Mouse (Mus musculus): ENCODE data around the gene B3glct. TPM values are rescaled to one million over a fixed set of nuclear protein-coding genes. Genes with fewer than 3 reads are reported as not detected.

Gene B3glct
- polyA plus RNA-seq, 1 experiment from 2014 or later, result 16.0 TPM

GRCm38 (mm10) chr5:149648895-149649406 is 29.1 kb upstream of the B3glct start:
- Histone ChIP-seq H3K4me2 (replicated peaks) (no peak overlapping the region), H3K36me3 (no peaks in the 10 kb centered on the region), H3K27me3 (0 out of 2 replicates have a peak, but pooled peaks cover 9% of the 10 kb centered on the region), H3K4me3 (no peak overlapping the region), H3K27ac (replicated peaks) (no peak overlapping the region), H3K4me1 (peaks cover 3% of the 10 kb centered on the region; the same call in 1 of the 2 replicates), H3K9me3 (no peaks in the 10 kb centered on the region), H3K9ac (replicated peaks) (no peak overlapping the region)
- ATAC-seq (ENCODE audit: low FRiP score, low read depth), result no peak
- 76% methylated on average over 6 of the region's 6 CpGs for WGBS

DNA sequence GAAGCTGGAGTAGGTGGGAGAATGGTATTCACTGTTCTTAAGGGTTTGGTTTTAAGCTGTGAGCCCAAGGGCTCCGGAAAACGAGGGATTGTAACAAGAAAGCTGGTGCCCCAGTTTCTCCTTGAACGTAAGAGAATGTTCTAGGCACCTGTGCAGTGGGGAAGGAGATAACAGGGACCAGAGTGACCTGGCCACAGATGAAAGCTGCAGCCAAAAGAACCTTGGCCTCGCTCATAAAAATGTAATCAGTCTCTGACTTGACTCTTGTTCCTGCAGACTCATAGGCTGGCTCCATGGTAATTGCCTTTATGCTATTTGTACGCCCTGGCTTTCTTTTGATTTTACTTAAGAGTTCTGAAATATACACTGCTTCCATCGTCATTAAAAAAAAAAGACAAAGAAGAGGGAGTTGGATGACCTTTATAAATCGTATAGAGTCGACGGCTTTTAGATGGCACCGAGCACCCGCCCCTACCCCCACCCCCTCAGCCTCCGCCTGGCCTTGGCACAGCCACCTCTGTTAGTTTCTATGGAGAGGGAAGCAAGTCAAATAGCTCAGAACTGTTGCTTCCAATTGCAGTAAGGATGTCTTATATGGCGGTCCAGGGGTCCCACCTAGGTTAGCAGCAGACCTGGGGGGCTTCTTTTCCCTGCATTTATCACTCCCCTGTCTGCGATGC is 28.4 kb upstream of the B3glct start:
- WGBS, result 83% methylated on average over 14 of the region's 14 CpGs
- ATAC-seq (ENCODE audit: low FRiP score, low read depth), result no peak
- Histone ChIP-seq H3K4me2 (replicated peaks) (no peak overlapping the region), H3K4me3 (no peak overlapping the region), H3K9ac (replicated peaks) (no peak overlapping the region), H3K27ac (replicated peaks) (no peak overlapping the region), H3K4me1 (peaks cover 3% of the 10 kb centered on the region; the same call in 1 of the 2 replicates), H3K9me3 (no peaks in the 10 kb centered on the region), H3K36me3 (no peaks in the 10 kb centered on the region), H3K27me3 (0 out of 2 replicates have a peak, but pooled peaks cover 9% of the 10 kb centered on the region)

GRCm38 (mm10) chr5:149650179-149650553 is 27.9 kb upstream of the B3glct start:
- Histone ChIP-seq H3K9ac (replicated peaks) (no peak overlapping the region), H3K4me2 (replicated peaks) (no peak overlapping the region), H3K27me3 (0 out of 2 replicates have a peak, but pooled peaks cover 9% of the 10 kb centered on the region), H3K9me3 (no peaks in the 10 kb centered on the region), H3K4me1 (peaks cover 3% of the 10 kb centered on the region; the same call in 1 of the 2 replicates), H3K27ac (replicated peaks) (no peak overlapping the region), H3K36me3 (no peaks in the 10 kb centered on the region), H3K4me3 (no peak overlapping the region)
- no peak for ATAC-seq (ENCODE audit: low FRiP score, low read depth)
- 57% methylated on average over 4 of the region's 4 CpGs for WGBS

- Histone ChIP-seq H3K36me3 (no peaks in the 10 kb centered on the region), H3K4me2 (replicated peaks) (no peak overlapping the region), H3K4me1 (peaks cover 3% of the 10 kb centered on the region; the same call in 1 of the 2 replicates), H3K4me3 (no peak overlapping the region), H3K27me3 (no peaks in the 10 kb centered on the region), H3K9me3 (no peaks in the 10 kb centered on the region), H3K27ac (replicated peaks) (no peak overlapping the region), H3K9ac (replicated peaks) (no peak overlapping the region)
- WGBS, result 91% methylated on average over 9 of the region's 9 CpGs
- no peak for ATAC-seq (ENCODE audit: low FRiP score, low read depth)
Observed at GRCm38 (mm10) chr5:149655636-149656035, 22.4 kb upstream of the B3glct start.

DNA sequence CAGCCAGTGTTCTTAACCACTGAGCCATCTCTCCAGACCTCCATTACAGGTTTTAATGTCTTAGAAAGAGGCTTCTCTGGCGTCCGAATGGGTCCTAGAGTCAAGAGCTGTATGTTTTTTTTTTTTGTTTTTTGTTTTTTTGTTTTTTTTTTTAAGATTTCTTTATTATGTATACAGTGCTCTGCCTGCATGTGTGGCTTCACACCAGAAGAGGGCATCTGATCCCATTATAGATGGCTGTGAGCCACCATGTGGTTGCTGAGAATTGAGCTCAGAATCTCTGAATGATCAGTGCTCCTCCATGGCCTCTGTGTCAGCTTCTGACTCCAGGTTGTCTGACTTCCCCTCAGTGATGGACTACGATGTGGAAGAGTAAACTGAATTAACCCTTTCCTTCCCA is 20.0 kb upstream of the B3glct start:
- H3K36me3 ChIP-seq, result no peaks in the 10 kb centered on the region
- no peak overlapping the region for H3K4me2 ChIP-seq (replicated peaks)
- H3K27ac ChIP-seq (replicated peaks), result no peak overlapping the region
- no peak overlapping the region for H3K4me3 ChIP-seq
- no peaks in the 10 kb centered on the region for H3K27me3 ChIP-seq
- 63% methylated on average over 3 of the region's 3 CpGs for whole genome bisulfite sequencing
- no peak for ATAC-seq (ENCODE audit: low FRiP score, low read depth)
- H3K9me3 ChIP-seq, result 0 out of 2 replicates have a peak, but pooled peaks cover 3% of the 10 kb centered on the region
- H3K9ac ChIP-seq (replicated peaks), result no peak overlapping the region
- peaks cover 3% of the 10 kb centered on the region; the same call in 1 of the 2 replicates for H3K4me1 ChIP-seq

DNA sequence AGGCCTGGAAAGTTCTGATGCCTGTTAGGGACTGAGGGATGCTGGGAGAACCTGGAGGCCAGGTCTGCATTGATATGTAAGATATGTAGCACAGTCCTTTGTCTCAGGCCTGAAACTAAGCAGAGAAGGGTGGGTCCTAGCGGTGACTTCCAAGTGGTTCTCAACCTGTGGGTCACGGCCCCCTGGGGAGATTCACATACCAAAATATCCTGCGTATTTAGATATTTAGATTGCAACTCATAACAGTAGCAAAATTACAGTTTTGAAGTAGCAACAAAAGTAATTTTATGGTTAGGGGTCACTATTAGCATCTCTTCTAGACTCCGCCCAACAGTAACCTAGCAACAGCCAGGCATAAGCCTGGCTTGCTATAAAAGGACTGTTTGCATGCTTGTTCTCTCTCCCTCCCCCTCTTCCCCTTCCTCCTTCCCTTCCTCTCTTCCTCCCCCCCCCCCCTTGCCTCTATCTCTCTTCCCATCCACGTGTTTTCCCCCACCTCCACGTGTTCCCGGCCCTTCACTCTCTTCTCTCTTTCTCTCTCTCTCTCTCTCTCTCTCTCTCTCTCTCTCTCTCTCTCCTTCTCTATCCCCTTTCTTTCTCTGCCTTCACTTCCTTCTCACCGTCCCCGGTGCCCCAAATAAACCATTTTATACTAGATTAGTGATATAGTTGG is 19.2 kb upstream of the B3glct start:
- no peak for ATAC-seq (ENCODE audit: low FRiP score, low read depth)
- H3K4me1 ChIP-seq, result peaks cover 3% of the 10 kb centered on the region; the same call in 1 of the 2 replicates
- H3K9me3 ChIP-seq, result 0 out of 2 replicates have a peak, but pooled peaks cover 3% of the 10 kb centered on the region
- no peak overlapping the region for H3K4me2 ChIP-seq (replicated peaks)
- no peak overlapping the region for H3K9ac ChIP-seq (replicated peaks)
- 72% methylated on average over 9 of the region's 9 CpGs for WGBS
- H3K4me3 ChIP-seq, result no peak overlapping the region
- H3K27me3 ChIP-seq, result no peaks in the 10 kb centered on the region
- no peaks in the 10 kb centered on the region for H3K36me3 ChIP-seq
- H3K27ac ChIP-seq (replicated peaks), result no peak overlapping the region

DNA sequence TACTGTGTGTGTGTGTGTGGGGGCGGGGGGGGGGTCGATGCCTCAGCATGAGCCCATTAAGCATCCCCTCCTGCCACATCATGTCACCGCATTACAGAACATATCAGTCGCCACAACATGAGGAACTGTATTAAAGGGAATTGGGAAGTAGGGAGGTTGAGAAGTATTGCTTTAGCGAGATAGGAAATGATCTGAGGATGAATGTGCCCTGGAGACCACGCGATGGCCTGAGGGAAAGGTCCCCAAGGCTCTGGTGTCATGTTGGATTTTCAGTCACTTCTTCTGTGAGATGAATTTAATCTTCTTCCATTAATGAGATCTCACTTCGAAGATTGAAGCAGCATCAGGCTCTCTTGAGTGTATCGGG is 18.6 kb upstream of the B3glct start:
- no peak overlapping the region for H3K9ac ChIP-seq (replicated peaks)
- no peak overlapping the region for H3K27ac ChIP-seq (replicated peaks)
- peaks cover 3% of the 10 kb centered on the region; the same call in 1 of the 2 replicates for H3K4me1 ChIP-seq
- no peaks in the 10 kb centered on the region for H3K36me3 ChIP-seq
- H3K4me2 ChIP-seq (replicated peaks), result no peak overlapping the region
- no peak overlapping the region for H3K4me3 ChIP-seq
- 0 out of 2 replicates have a peak, but pooled peaks cover 3% of the 10 kb centered on the region for H3K9me3 ChIP-seq
- H3K27me3 ChIP-seq, result no peaks in the 10 kb centered on the region
- 59% methylated on average over 9 of the region's 9 CpGs for WGBS
- no peak for ATAC-seq (ENCODE audit: low FRiP score, low read depth)

DNA sequence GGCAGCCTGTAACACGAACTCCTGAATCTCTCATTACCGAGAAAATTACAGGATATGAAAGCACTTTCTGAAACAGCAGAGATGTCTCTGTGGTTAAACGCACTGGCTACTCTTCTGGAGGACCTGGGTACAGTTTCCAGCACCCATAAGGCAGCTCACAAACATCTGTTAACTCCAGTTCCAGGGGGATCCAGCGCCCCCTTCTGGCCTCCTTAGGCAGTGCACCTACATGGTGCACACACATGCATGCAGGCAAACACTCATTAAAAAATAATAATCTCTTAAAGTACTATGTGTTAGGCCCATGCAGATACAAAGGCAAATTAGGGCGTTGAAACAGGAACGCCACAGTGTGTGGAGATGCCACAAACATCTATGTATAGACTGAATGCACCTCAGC is 16.6 kb upstream of the B3glct start:
- no peak for ATAC-seq (ENCODE audit: low FRiP score, low read depth)
- no peaks in the 10 kb centered on the region for H3K36me3 ChIP-seq
- 0 out of 2 replicates have a peak, but pooled peaks cover 3% of the 10 kb centered on the region for H3K9me3 ChIP-seq
- H3K9ac ChIP-seq (replicated peaks), result no peak overlapping the region
- 92% methylated on average over 6 of the region's 6 CpGs for WGBS
- H3K4me2 ChIP-seq (replicated peaks), result no peak overlapping the region
- H3K27me3 ChIP-seq, result no peaks in the 10 kb centered on the region
- no peak overlapping the region for H3K27ac ChIP-seq (replicated peaks)
- H3K4me1 ChIP-seq, result peaks cover 3% of the 10 kb centered on the region; the same call in 1 of the 2 replicates
- no peak overlapping the region for H3K4me3 ChIP-seq

GRCm38 (mm10) chr5:149662980-149663379 is 15.1 kb upstream of the B3glct start:
- no peak overlapping the region for H3K9ac ChIP-seq (replicated peaks)
- no peak for ATAC-seq (ENCODE audit: low FRiP score, low read depth)
- 0 out of 2 replicates have a peak, but pooled peaks cover 3% of the 10 kb centered on the region for H3K9me3 ChIP-seq
- H3K36me3 ChIP-seq, result no peaks in the 10 kb centered on the region
- H3K27ac ChIP-seq (replicated peaks), result no peak overlapping the region
- no peak overlapping the region for H3K4me3 ChIP-seq
- H3K4me1 ChIP-seq, result peaks cover 3% of the 10 kb centered on the region; the same call in 1 of the 2 replicates
- WGBS, result 91% methylated on average over 6 of the region's 6 CpGs
- H3K4me2 ChIP-seq (replicated peaks), result no peak overlapping the region
- no peaks in the 10 kb centered on the region for H3K27me3 ChIP-seq

- H3K9ac ChIP-seq (replicated peaks), result no peak overlapping the region
- peaks cover 3% of the 10 kb centered on the region; the same call in 1 of the 2 replicates for H3K4me1 ChIP-seq
- no peaks in the 10 kb centered on the region for H3K36me3 ChIP-seq
- no peaks in the 10 kb centered on the region for H3K27me3 ChIP-seq
- 0 out of 2 replicates have a peak, but pooled peaks cover 3% of the 10 kb centered on the region for H3K9me3 ChIP-seq
- H3K27ac ChIP-seq (replicated peaks), result no peak overlapping the region
- ATAC-seq (ENCODE audit: low FRiP score, low read depth), result no peak
- 83% methylated on average over 5 of the region's 5 CpGs for WGBS
- no peak overlapping the region for H3K4me3 ChIP-seq
- H3K4me2 ChIP-seq (replicated peaks), result no peak overlapping the region
Observed at GRCm38 (mm10) chr5:149663417-149663816, 14.6 kb upstream of the B3glct start.

GRCm38 (mm10) chr5:149677196-149677595 is 834 bp upstream of the B3glct start:
- no peaks in the 10 kb centered on the region for H3K9me3 ChIP-seq
- H3K27me3 ChIP-seq, result peaks cover 10% of the 10 kb centered on the region
- ATAC-seq (ENCODE audit: low FRiP score, low read depth), result no peak
- H3K9ac ChIP-seq (replicated peaks), result no peak overlapping the region
- H3K4me1 ChIP-seq, result peaks cover 6% of the 10 kb centered on the region; the same call in 1 of the 2 replicates
- no peaks in the 10 kb centered on the region for H3K36me3 ChIP-seq
- WGBS, result 96% methylated on average over 3 of the region's 3 CpGs
- no peak overlapping the region for H3K27ac ChIP-seq (replicated peaks)
- H3K4me2 ChIP-seq (replicated peaks), result no peak overlapping the region
- no peak overlapping the region for H3K4me3 ChIP-seq

DNA sequence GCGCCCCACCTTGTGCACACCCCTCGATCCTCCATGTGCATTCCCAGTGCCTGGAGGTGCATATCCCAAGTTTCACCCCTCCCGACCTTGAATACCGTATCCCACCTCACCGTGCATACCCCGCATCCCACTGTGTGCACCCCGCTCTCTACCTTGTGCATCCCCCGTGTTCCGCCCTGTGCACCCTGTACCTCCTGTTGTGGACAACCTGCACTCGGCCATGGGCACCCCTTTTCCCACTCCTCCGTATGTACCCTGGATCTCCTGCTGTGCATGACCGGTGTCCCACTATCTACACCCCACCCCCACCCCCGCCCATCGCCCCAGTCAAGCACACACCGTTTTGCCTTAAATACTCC is 939 bp downstream of the B3glct start:
- under 1% methylated on average over 15 of the region's 15 CpGs for WGBS
- Histone ChIP-seq H3K9me3 (no peaks in the 10 kb centered on the region), H3K9ac (replicated peaks) (peak overlapping the region; percentile 73), H3K4me1 (peaks cover 6% of the 10 kb centered on the region; the same call in 1 of the 2 replicates), H3K36me3 (no peaks in the 10 kb centered on the region), H3K27ac (replicated peaks) (no peak overlapping the region), H3K4me2 (replicated peaks) (peak overlapping the region; percentile 95), H3K4me3 (peak overlapping the region; percentile 74), H3K27me3 (peaks cover 10% of the 10 kb centered on the region)
- ATAC-seq (ENCODE audit: low FRiP score, low read depth), result peak; percentile 39

All from midbrain, embryonic 12.5 days (tissue).